Comparison of ENCODE assay signal across 10 mouse cellular contexts in the genomic region with DNA sequence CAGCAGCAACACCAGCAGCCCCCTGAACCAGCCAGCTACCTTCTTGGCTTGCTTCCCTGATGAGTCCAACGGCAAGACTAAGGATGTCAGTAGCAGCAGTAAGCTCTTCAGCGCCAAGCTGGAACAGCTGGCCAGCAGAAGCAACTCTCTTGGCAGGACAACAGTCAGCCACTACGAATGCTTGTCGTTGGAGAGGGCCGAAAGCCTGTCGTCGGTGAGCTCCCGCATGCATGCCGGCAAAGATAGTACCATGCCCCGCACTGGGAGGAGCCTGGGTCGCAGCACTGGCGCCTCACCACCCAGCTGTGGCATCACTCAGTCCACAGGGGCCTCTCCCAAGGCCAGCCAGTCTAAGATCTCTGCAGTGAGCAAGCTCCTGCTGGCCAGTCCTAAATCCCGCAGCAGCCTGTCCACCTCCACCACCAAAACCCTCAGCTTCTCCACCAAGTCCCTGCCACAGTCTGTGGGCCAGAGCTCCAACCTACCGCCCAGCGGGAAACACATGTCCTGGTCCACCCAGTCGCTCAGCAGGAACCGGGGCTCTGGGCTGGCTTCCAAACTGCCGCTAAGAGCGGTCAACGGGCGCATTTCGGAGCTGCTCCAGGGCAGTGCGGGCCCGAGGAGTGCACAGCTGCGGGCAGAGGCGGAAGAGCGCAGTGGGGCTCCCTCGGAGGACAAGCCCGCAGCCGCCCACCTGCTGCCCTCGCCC.
DNase-seq lines count a peak whose midpoint lies in the region; ATAC-seq and TF ChIP-seq lines count a peak whose summit lies in the region.
"Had no signal": no experiment of that assay in that cellular context is flagged by ENCODE, and none has a peak within 500 bp of the region (broad histone marks: within the 10 kb centered on the region; RNA-seq: fewer than 3 reads in every experiment).

No protein-coding gene starts in this region.

- H3K27me3 ChIP-seq in heart, embryonic 13.5 days (replicated peaks): peaks cover 14% of the 10 kb centered on the region; the same call in 1 of the 2 replicates
- no peaks in the 10 kb centered on the region for H3K27me3 ChIP-seq in embryonic facial prominence, embryonic 14.5 days (replicated peaks; ENCODE audit: control insufficient read depth, insufficient read depth, low read length)
- H3K27me3 ChIP-seq in intestine, postnatal 0 days (replicated peaks; ENCODE audit: control insufficient read depth, insufficient read depth, low read length): no peaks in the 10 kb centered on the region
- H3K27me3 ChIP-seq: stomach, embryonic 15.5 days had no signal

- intact Hi-C loops in heart, postnatal 25 days (cut with DNase I): no loop called here

- no peak overlapping the region for H3K4me3 ChIP-seq in heart, embryonic 13.5 days
- no peak overlapping the region for H3K4me3 ChIP-seq in embryonic facial prominence, embryonic 14.5 days (ENCODE audit: low read depth, low read length)
- H3K4me3 ChIP-seq in intestine, postnatal 0 days (ENCODE audit: low read depth, low read length): no peak overlapping the region
- H3K4me3 ChIP-seq: stomach, embryonic 15.5 days had no signal

- no peaks in the 10 kb centered on the region for H3K9me3 ChIP-seq in heart, embryonic 13.5 days
- no peaks in the 10 kb centered on the region for H3K9me3 ChIP-seq in embryonic facial prominence, embryonic 14.5 days (ENCODE audit: control insufficient read depth, low read length)
- H3K9me3 ChIP-seq in intestine, postnatal 0 days (ENCODE audit: control insufficient read depth): no peaks in the 10 kb centered on the region
- H3K9me3 ChIP-seq: stomach, embryonic 15.5 days had no signal

- TF ChIP-seq CTCF in intestine, postnatal 0 days (IDR thresholded peaks at IDR 0.05; ENCODE audit: low read depth): peak; percentile 27; the same call in 1 of the 2 replicates

- WGBS in heart, embryonic 13.5 days: 58% methylated on average over 31 of the region's 31 CpGs
- 54% methylated on average over 30 of the region's 31 CpGs for WGBS in embryonic facial prominence, embryonic 14.5 days
- WGBS in intestine, postnatal 0 days: 66% methylated on average over 31 of the region's 31 CpGs

- H3K4me2 ChIP-seq in heart, embryonic 13.5 days: peak overlapping the region; percentile 18; the same call in 1 of the 2 replicates
- H3K4me2 ChIP-seq in embryonic facial prominence, embryonic 14.5 days (ENCODE audit: low read depth, low read length): no peak overlapping the region
- no peak overlapping the region for H3K4me2 ChIP-seq in intestine, postnatal 0 days (replicated peaks; ENCODE audit: low read depth)
- H3K4me2 ChIP-seq: stomach, embryonic 15.5 days had no signal

- peak overlapping the region; percentile 45; the same call in 1 of the 2 replicates for H3K9ac ChIP-seq in heart, embryonic 13.5 days
- no peak overlapping the region for H3K9ac ChIP-seq in embryonic facial prominence, embryonic 14.5 days (ENCODE audit: low read depth, low read length)
- H3K9ac ChIP-seq in intestine, postnatal 0 days (ENCODE audit: low read depth, low read length): no peak overlapping the region
- H3K9ac ChIP-seq: stomach, embryonic 15.5 days had no signal

- no peak for ATAC-seq in heart, embryonic 13.5 days (ENCODE audit: extremely low read depth, insufficient number of reproducible peaks, low FRiP score, low TSS enrichment)
- ATAC-seq in embryonic facial prominence, embryonic 14.5 days (ENCODE audit: low read depth): no peak
- no peak for ATAC-seq in intestine, postnatal 0 days

- no peak for DNase-seq in heart, postnatal 25 days (ENCODE audit: low spot score)
- peak; percentile 19 for DNase-seq in ZHBTc4 (ENCODE audit: low read depth, low spot score)
- DNase-seq in embryonic facial prominence, embryonic 14.5 days (ENCODE audit: low spot score): peak; percentile 51
- DNase-seq in left cerebral cortex, adult 11 months (ENCODE audit: low spot score): no peak
- DNase-seq in embryo, embryonic 10.5 days (ENCODE audit: low spot score): no peak
- no peak for DNase-seq in urinary bladder, postnatal 36 days (ENCODE audit: low spot score in 2 of 2)
- DNase-seq: gastrocnemius, postnatal 36 days had no signal

- no peak overlapping the region for H3K27ac ChIP-seq in heart, embryonic 13.5 days (replicated peaks)
- H3K27ac ChIP-seq in embryonic facial prominence, embryonic 14.5 days (replicated peaks; ENCODE audit: low read depth, low read length): no peak overlapping the region
- H3K27ac ChIP-seq in intestine, postnatal 0 days (ENCODE audit: low read depth, low read length): no peak overlapping the region
- H3K27ac ChIP-seq: stomach, embryonic 15.5 days had no signal

- H3K36me3 ChIP-seq in heart, embryonic 13.5 days: peaks cover 80% of the 10 kb centered on the region
- H3K36me3 ChIP-seq in embryonic facial prominence, embryonic 14.5 days (ENCODE audit: control insufficient read depth, insufficient read depth, low read length): peaks cover 56% of the 10 kb centered on the region
- H3K36me3 ChIP-seq in intestine, postnatal 0 days (ENCODE audit: control insufficient read depth, insufficient read depth): no peaks in the 10 kb centered on the region
- H3K36me3 ChIP-seq: stomach, embryonic 15.5 days had no signal

- H3K4me1 ChIP-seq in heart, embryonic 13.5 days: peaks cover 26% of the 10 kb centered on the region
- H3K4me1 ChIP-seq in embryonic facial prominence, embryonic 14.5 days (ENCODE audit: control insufficient read depth, insufficient read depth, low read length): no peaks in the 10 kb centered on the region
- no peaks in the 10 kb centered on the region for H3K4me1 ChIP-seq in intestine, postnatal 0 days (replicated peaks; ENCODE audit: control insufficient read depth, insufficient read depth, low read length)

Comparison
In these comparisons a context has a peak if more than half of its experiments do, and no peak if none do; other contexts are left out.
1. DNase-seq: peak in ZHBTc4 (single experiment) and embryonic facial prominence, embryonic 14.5 days (single experiment); none in heart, postnatal 25 days (single experiment), left cerebral cortex, adult 11 months (single experiment), embryo, embryonic 10.5 days (single experiment) and urinary bladder, postnatal 36 days (0 of 2).